Mouse (Mus musculus) embryonic facial prominence, embryonic 14.5 days (tissue): ENCODE data around the gene Foxn4. TPM values are rescaled to one million over a fixed set of nuclear protein-coding genes. Genes with fewer than 3 reads are reported as not detected.

Experiments used
- ATAC-seq: fragments of 200-750 bp; cut with Nextera tagmentation; 2 replicates; pipeline ENCODE4 v1.8.0; 2017; ENCODE audit warnings: low read depth, moderate number of reproducible peaks, moderate TSS enrichment
- DNase-seq: peaks from one replicate; pipeline ENCODE4 v3.0.0-alpha.2; 2015; ENCODE audit warnings: low spot score
- H3K27ac ChIP-seq: fragments of 300-500 bp; sonication (generic); replicated peaks from 2 replicates; pipeline ENCODE4 v1.5.1; 2014; ENCODE audit warnings: low read depth, mild to moderate bottlenecking, low read length, moderate library complexity
- H3K27me3 ChIP-seq: fragments of 300-500 bp; sonication (generic); replicated peaks from 2 replicates; pipeline ENCODE4 v1.6.1; 2014; ENCODE audit warnings: low read length; ENCODE audit not compliant: control insufficient read depth, insufficient read depth
- H3K36me3 ChIP-seq: fragments of 300-500 bp; sonication (generic); 2 replicates; pipeline ENCODE4 v1.6.1; 2014; ENCODE audit warnings: low read length, mixed read lengths; ENCODE audit not compliant: control insufficient read depth, insufficient read depth
- H3K4me1 ChIP-seq: fragments of 300-500 bp; sonication (generic); 2 replicates; pipeline ENCODE4 v1.6.1; 2014; ENCODE audit warnings: antibody characterized with exemption, low read length; ENCODE audit not compliant: control insufficient read depth, insufficient read depth
- H3K4me2 ChIP-seq: fragments of 300-500 bp; sonication (generic); 2 replicates; pipeline ENCODE4 v1.6.1; 2014; ENCODE audit warnings: low read depth, mild to moderate bottlenecking, low read length, moderate library complexity, mixed read lengths
- H3K4me3 ChIP-seq: fragments of 300-500 bp; sonication (generic); 2 replicates; pipeline ENCODE4 v1.5.1; 2014; ENCODE audit warnings: low read depth, mild to moderate bottlenecking, low read length
- H3K9ac ChIP-seq: fragments of 300-500 bp; sonication (generic); 2 replicates; pipeline ENCODE4 v1.6.1; 2014; ENCODE audit warnings: low read depth, mild to moderate bottlenecking, low read length, moderate library complexity, mixed read lengths
- H3K9me3 ChIP-seq: fragments of 300-500 bp; sonication (generic); 2 replicates; pipeline ENCODE4 v1.6.1; 2016; ENCODE audit warnings: low read length; ENCODE audit not compliant: control insufficient read depth
- WGBS: fragments of 180-500 bp; shearing (Covaris S2); extraction: QIAGEN DNeasy Blood & Tissue Kit; methylation state at CpG from one replicate; pipeline ENCODE4 v1.1.7; 2014; 5-methylcytosine and 5-hydroxymethylcytosine counted together
- polyA plus RNA-seq: library from polyadenylated mRNA; unstranded; fragments of >200 nt; fragmentation: Nextera tagmentation; extraction: Ambion mirVana; gene quantifications from 2 replicates; pipeline ENCODE4 v1.2.1, GENCODE M21; 2014

Gene Foxn4
- polyA plus RNA-seq, 1 experiment from 2014 or later, result 1.1 TPM

- H3K9ac ChIP-seq, result no peak overlapping the region
- no peak for DNase-seq
- H3K4me3 ChIP-seq, result no peak overlapping the region
- WGBS, result 66% methylated on average over 5 of the region's 5 CpGs
- no peaks in the 10 kb centered on the region for H3K36me3 ChIP-seq
- ATAC-seq, result no peak
- H3K27me3 ChIP-seq, result no peaks in the 10 kb centered on the region
- peaks cover 18% of the 10 kb centered on the region for H3K9me3 ChIP-seq
- no peak overlapping the region for H3K4me2 ChIP-seq
- H3K4me1 ChIP-seq, result no peaks in the 10 kb centered on the region
- H3K27ac ChIP-seq, result no peak overlapping the region
Observed at GRCm38 (mm10) chr5:114228901-114229300, 44.7 kb downstream of the Foxn4 start.

- Histone ChIP-seq H3K4me3 (no peak overlapping the region), H3K27ac (no peak overlapping the region), H3K4me1 (no peaks in the 10 kb centered on the region), H3K9me3 (peaks cover 18% of the 10 kb centered on the region), H3K36me3 (no peaks in the 10 kb centered on the region), H3K4me2 (no peak overlapping the region), H3K27me3 (no peaks in the 10 kb centered on the region), H3K9ac (no peak overlapping the region)
- DNase-seq, result no peak
- no peak for ATAC-seq
- WGBS, result 93% methylated on average over 7 of the region's 7 CpGs
Observed at GRCm38 (mm10) chr5:114226051-114226450, 47.6 kb downstream of the Foxn4 start.

GRCm38 (mm10) chr5:114218771-114219170 is 54.8 kb downstream of the Foxn4 start:
- no peak for ATAC-seq
- H3K4me1 ChIP-seq, result no peaks in the 10 kb centered on the region
- no peak for DNase-seq
- no peaks in the 10 kb centered on the region for H3K36me3 ChIP-seq
- WGBS, result 82% methylated on average over 14 of the region's 14 CpGs
- no peak overlapping the region for H3K9ac ChIP-seq
- H3K4me2 ChIP-seq, result no peak overlapping the region
- H3K27me3 ChIP-seq, result no peaks in the 10 kb centered on the region
- H3K27ac ChIP-seq, result no peak overlapping the region
- H3K9me3 ChIP-seq, result no peaks in the 10 kb centered on the region
- no peak overlapping the region for H3K4me3 ChIP-seq

- H3K36me3 ChIP-seq, result no peaks in the 10 kb centered on the region
- no peak overlapping the region for H3K9ac ChIP-seq
- no peaks in the 10 kb centered on the region for H3K27me3 ChIP-seq
- H3K9me3 ChIP-seq, result no peaks in the 10 kb centered on the region
- ATAC-seq (no peak), DNase-seq (no peak)
- H3K4me1 ChIP-seq, result no peaks in the 10 kb centered on the region
- 66% methylated on average over 10 of the region's 10 CpGs for WGBS
- H3K4me3 ChIP-seq, result no peak overlapping the region
- H3K27ac ChIP-seq, result no peak overlapping the region
- no peak overlapping the region for H3K4me2 ChIP-seq
Observed at GRCm38 (mm10) chr5:114213183-114213582, 60.4 kb downstream of the Foxn4 start.

GRCm38 (mm10) chr5:114206158-114206557 is 67.4 kb downstream of the Foxn4 start:
- no peak for DNase-seq
- H3K27me3 ChIP-seq, result no peaks in the 10 kb centered on the region
- H3K9me3 ChIP-seq, result no peaks in the 10 kb centered on the region
- no peak overlapping the region for H3K9ac ChIP-seq
- no peaks in the 10 kb centered on the region for H3K36me3 ChIP-seq
- no peak overlapping the region for H3K4me3 ChIP-seq
- H3K4me2 ChIP-seq, result no peak overlapping the region
- 73% methylated on average over 2 of the region's 2 CpGs for WGBS
- H3K4me1 ChIP-seq, result no peaks in the 10 kb centered on the region
- no peak overlapping the region for H3K27ac ChIP-seq
- no peak for ATAC-seq

Other genes with a start within 250 kb of the Foxn4 start
- gene Usp30, start 208.3 kb downstream of the Foxn4 start, polyA plus RNA-seq, result 10.1 and 11.3 TPM in 2 replicates
- gene Svop, start 182.2 kb downstream of the Foxn4 start, polyA plus RNA-seq, result 2.1 and 2.2 TPM in 2 replicates
- 8.6 and 10.0 TPM in 2 replicates for gene Alkbh2, start 145.6 kb downstream of the Foxn4 start, polyA plus RNA-seq
- gene Ung, start 143.4 kb downstream of the Foxn4 start, polyA plus RNA-seq, result 20.4 and 22.7 TPM in 2 replicates
- gene Acacb, start 127.3 kb downstream of the Foxn4 start, polyA plus RNA-seq, result 2.3 and 2.4 TPM in 2 replicates
- gene Myo1h, start 15.4 kb upstream of the Foxn4 start, polyA plus RNA-seq, result 3.0 and 3.8 TPM in 2 replicates
- gene Kctd10, start 106.7 kb upstream of the Foxn4 start, polyA plus RNA-seq, result 111 and 115 TPM in 2 replicates
- gene Ube3b, start 106.8 kb upstream of the Foxn4 start, polyA plus RNA-seq, result 44.5 and 47.5 TPM in 2 replicates
- 26.1 and 30.8 TPM in 2 replicates for gene Mmab, start 170.3 kb upstream of the Foxn4 start, polyA plus RNA-seq
- 42.6 and 48.2 TPM in 2 replicates for gene Mvk, start 170.5 kb upstream of the Foxn4 start, polyA plus RNA-seq